Mouse (Mus musculus) T-helper 1 cell (primary cell): Measurements from ENCODE around the gene Ganab.

Source experiments
- in situ Hi-C: fragments of 300-600 bp; cut with MboI, MseI; formaldehyde crosslinking; loops from one replicate; pipeline ENCODE4 v1.15.1; 2025; ENCODE audit warnings: high pct_unique_total_duplicates

Gene Ganab

DNA sequence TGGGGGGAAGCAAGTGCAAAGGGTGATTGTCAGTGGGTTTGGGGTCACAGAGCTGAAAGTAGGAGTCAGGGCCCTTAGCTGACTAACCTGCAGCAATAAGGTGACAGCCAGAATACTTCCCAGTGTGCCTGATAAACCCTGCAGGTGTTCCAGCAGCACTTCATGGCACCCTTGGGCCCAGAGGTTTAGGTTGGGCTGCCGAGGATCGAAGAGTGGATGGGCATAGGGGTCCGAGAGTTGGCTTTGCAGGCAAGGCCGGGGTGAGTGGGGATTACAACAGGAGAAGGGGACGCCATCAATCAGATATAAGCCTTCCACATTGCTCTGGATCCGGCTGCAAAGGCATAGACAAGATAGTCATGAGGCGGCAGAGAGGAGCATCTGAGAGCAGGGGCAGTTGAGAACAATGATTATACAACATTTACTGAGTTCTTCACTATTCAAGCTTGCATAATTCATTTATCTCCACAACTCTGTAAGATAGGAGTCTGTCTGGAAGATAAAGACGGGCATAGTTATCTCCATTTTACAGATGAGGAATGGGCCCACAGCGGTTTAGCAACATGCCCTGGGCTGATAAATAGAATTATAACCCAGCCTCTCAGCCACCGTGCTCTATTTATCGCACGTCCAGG lies 30.1 kb downstream of the Ganab start:
- in situ Hi-C loops: no loop called here

DNA sequence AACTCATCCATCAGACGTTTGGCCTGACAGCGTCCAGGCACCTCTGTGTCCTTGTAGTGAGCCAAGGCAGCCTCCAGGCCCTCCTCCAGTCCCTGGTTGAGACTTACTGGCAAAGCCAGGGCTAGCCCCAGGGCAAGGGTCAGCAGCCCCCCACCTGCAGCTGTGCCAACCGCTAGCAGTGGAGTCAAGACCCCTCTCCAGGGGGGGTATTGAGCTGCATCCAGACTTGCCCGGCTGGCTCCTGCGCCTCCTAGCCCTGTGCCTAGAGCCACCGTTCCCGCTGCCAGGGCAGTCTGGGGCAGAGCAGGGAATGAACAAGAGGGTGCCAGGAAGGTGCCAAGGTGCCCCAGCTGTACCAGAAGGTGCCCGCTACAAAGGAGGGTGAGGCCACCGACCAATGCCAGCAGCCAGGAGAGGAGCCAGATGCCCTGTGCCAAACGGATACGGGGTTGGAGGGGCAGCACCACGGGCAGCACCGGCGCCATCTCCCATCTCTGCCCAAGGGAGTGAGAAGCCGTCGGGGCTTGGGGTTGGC lies 30.9 kb downstream of the Ganab start:
- in situ Hi-C loops: no loop called here

DNA sequence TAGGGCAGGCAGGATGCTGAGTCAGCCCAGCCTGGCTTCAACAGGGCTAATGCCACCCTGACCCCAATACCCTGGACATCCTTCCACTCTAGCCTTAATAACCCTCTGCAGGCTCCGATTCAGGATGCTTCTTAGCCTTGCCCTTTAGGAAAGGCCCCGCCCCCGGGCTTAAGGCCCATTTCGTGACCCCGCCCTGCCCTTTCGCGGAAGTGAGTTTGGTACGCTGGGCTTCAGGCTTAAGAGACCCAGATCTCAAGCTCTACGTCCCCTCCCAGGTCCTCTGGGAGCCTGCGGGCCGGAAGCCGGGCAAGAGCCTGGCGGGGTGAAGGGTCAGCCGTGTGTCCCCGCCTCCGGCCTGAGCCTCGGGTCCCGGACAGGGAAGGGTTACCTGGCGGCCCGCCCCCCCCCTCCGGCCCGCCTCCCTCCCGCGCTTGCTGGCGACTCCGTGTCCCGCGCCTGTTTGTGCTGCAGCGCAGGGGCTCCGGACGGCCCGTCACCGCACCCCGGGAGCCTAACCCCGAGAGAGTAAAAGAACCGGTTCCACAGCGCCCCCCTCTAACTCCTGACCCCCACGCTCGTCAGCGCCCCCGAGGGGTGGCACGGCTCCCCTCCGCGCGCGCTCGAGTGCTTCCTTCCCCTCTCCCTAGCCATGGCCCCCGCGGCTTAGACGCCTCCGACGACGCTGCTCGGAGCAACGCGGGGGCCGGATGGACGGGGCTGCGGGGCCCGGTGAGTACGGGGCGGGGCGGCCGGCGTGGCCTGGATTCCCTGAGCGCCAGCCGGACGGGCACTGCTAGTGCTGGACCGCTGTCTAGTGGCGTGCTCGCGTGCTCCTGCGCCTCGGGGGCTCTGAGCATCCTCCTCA lies 31.6 kb downstream of the Ganab start, which contains the start of the genes Rom1 and Eml3:
Rom1 (minus strand) TSS at position 133 of the 865 bp plus-strand sequence.
Eml3 (plus strand) TSS at position 329 of the 865 bp plus-strand sequence.
- in situ Hi-C loops: no loop called here

DNA sequence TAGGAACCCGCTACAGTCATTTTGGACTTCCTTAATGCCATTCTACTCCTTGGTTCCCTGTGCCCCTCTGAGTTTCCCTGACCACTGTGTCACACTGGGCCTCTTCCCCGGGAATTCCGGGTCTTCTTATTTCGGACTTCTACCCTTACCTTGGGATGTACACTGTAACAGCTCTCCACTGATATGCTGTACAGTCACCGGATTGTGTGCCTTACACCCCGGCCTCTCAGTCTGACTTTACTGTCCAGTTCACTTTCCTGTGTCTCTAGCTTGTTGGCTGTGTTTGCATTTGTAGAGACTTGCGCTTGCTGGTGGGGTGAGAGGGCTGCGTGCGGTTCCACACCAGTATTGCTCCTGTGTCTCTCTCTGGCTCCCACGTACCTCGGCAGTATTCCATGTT lies 32.2 kb downstream of the Ganab start:
- in situ Hi-C loops: no loop called here

DNA sequence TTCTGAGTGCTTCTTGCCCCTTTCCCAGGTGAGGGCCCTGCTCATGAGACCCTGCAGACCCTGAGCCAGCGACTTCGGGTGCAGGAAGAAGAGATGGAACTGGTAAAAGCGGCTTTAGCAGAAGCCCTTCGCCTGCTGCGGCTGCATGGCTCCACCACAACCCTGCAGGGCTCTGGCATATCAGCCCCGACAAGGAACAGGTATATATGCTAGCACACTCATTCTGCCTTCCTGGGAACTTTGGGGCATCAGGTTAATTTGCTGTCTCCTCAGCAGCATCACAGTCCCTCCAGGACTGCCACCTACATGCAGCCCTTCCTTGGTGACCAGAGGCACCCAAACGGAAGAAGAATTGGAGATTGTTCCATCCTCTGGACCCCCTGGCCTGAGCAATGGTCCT lies 32.9 kb downstream of the Ganab start:
- in situ Hi-C loops: no loop called here

DNA sequence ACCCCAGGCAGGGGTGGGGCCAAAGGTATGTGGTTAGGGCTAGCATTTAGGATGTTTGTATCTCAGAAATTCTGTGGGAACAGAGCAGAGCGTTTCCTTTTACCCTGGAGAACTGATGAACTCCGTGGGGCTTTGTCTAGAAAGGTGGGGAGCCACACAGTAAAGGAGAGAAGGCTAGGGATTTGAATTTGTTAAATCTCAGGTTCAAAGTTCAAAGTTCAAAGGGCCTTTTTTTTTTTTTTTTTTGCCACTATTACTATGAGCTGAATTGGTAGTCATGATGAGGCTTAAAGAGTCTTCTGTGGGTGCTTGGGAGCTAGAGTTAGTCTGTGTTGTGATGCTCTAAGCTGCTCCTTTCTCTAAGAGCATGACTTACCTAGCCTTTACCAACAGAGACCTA lies 38.9 kb downstream of the Ganab start:
- in situ Hi-C loops: no loop called here

DNA sequence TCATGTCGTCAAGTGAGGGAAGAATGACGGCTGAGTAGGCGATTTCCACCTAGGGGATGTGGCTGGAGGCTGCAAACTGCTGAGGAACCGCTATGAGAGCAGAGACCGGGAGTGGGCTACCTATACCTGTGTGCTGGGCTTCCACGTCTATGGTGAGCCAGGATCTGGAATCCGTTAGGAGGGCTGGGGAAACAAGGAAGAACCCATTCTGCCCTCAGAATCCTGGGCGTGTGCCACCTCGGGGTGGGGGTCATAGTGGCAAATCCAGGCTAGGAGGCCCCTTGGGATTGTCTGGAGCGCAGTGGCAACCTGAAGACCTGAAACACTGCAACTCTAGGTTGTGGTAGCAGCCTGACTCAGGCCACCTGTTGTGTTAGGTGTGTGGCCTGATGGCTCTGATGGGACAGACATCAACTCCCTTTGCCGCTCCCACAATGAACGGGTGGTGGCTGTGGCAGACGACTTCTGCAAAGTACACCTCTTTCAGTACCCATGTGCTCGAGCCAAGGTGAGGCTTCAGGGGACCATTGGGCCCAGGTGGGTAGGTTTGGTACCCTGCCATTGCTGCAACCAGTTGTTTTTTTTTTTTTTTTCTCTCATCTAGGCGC lies 42.8 kb downstream of the Ganab start:
- in situ Hi-C loops: no loop called here

DNA sequence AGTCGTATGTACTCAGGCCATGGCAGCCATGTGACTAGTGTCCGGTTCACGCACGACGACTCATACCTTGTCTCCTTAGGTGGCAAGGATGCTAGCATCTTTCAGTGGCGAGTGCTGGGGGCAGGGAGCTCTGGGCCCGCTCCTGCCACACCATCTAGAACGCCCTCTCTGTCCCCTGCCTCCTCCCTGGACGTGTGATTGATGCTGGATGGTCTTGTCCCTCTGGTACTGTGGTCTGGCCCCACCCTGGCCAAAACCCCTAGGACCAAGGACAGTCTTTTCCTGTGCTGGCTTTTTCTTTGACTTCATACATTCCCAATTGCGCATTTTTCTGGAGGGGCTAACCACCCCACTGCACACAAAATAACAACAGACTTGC lies 43.3 kb downstream of the Ganab start:
- in situ Hi-C loops: no loop called here

DNA sequence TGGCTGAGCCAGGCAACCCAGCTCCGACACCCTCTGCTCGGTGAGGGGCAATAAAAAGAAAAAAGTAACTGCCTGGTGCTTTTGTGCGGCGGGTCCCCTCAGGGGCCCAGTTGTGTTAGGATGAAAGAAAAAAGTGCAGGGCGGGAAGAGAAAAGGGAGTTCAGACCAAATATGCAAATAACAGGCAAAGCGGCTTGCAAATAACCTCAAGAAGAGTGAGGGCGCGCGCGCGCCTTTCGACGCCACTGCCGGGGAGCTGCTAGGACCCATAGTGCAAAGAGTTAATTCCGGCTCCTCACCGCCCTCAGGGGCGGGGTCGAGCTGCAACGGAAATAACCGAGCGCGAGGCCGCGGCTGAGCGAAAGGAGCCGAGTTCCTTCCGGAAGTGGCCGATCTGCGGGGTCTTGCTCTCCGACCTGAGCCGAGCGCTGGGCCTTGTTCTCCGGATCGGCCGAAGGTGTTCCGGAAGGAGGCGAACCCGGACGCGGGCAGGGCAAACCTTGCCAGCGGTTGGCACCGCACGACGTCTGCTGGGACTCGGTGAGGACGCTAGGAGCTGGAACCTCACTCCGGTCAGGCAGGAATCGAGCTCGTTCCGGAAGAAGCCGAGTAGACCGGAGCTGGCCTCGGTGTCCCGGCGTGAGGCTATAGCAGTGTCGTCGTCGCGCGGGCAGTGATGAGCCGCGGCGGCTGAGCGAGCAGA lies 43.8 kb downstream of the Ganab start, which contains the start of gene Mta2:
Mta2 (plus strand) TSS at position 361 of the 703 bp plus-strand sequence.
- in situ Hi-C loops: no loop called here

DNA sequence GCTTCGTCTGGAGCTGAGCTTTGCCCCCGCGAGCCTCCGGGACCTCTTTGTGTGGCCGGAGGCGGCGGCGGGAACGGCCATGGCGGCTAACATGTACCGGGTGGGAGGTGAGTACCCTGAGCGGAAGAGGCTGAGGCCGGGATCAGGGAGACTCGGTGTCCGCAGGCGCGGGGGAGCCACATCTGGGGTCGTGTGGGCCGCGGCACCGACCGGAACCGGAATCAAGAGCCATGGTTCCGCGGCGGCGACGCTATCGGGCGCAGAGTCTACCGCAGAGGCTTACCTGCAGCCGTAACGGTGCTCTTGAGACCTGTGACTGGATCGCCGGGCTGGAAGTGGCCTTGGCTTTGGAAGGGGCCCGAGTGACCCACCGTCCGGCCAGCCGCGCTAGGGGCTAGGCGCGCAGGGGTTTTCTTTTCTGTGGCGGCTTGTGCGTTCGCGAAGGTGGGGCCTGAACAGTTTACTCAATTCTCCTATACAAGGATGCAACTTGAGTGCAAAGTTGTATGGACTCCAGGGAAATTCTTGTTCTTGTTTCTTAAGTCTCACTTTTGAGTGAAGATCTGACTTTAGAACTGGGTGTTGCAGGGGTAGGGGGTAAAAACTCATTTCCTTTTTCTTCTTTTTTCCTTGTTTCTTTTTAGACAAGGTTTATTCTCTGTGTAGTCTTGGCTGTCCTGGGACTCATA lies 44.5 kb downstream of the Ganab start:
- in situ Hi-C loops: no loop called here

DNA sequence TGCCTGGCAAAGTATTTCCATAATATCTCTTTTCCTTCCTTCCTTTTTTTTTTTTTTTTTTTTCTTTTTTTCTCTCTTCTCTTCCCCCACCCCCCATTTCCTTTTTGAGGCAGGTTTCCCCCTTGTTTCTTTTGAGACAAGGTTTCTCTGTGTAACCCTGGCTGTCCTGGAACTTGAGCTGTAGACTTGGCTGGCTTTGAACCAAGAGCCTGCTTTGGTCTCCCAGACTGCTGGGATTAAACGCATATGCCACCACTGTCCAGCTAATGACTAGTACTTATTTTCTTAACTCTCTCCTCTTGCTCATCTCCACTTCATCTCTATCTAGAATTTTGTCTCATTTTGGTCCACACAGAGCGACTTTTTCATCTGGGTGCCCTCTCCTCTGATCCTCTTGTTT lies 45.2 kb downstream of the Ganab start:
- in situ Hi-C loops: no loop called here

DNA sequence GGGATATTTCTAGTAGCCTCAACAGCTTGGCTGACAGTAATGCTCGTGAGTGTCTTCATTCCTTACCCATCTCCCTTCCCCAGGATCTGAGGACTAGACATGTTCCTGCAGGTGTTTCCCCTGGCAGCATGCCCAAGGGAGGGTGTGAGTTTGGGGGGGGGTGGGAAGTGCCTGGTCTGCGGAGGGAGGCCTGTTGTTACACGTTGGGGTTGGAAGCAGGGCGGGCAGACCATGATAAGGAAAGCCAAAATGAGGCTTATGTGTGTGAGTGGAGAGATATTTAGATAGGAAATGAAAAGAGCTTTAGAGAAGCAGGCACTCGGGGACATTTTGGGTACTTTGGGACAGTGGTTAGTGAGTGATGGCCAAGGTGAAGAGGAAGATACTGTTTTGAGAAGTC lies 46.2 kb downstream of the Ganab start:
- in situ Hi-C loops: no loop called here

DNA sequence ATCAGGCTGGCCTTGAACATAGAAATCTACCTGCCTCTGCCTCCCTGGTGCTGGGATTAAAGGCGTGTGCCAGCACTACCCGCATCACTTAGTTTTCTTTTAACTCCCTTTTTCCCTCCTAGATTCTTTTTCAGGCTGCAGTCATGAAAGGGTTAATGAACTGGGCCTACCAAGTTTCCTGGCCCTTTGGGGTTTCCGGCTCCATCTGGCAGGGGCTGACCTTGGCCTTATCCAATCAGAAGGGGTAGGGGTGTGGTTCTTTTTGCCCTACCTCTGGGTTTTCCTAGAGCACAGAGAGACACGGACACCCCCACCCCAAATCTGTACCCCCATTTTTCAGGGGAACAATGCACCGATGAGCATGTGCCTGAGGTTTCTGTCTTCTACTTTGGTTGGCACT lies 46.9 kb downstream of the Ganab start:
- in situ Hi-C loops: loop anchor here (5.0 kb wide), 1 partner anchor 52 kb away; the partner anchor contains the start of gene Ints5

DNA sequence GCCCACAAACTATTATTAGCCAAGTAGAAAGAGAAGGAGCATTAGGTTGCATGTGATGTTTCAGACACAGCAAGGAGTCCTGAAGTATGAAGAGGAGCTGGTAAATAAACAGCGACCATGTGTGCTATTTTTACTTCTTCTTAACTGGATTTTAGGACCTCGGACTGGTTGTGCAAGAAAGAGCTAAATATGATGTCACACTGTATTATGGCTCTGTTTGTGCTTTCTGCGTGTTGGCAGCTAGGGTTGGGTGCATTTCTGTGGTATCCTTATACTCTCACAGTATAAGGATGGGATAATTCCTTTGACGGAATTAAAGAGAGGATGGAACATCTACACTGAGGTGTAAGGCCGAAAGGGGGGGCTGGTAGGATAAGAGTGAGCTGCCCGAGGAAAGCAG lies 47.4 kb downstream of the Ganab start:
- in situ Hi-C loops: loop anchor here (5.0 kb wide), 1 partner anchor 53 kb away; the partner anchor contains the start of gene Ints5

DNA sequence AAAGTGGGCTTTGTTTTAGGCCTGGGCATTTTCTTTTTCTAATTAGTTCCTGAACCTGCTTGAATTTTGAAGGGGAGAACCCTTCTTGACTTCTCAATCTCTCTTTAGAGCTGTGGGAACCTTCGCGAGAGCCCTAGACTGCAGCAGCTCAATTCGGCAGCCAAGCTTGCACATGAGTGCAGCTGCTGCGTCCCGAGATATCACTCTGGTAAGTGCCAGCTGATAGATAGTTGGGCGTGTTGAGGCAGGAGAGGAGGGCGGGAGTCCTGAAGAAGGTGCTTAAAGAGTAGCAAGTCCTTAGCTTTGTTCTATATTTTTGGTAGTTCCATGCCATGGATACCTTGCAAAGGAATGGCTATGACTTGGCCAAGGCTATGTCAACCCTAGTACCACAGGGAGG lies 49.1 kb downstream of the Ganab start:
- in situ Hi-C loops: loop anchor here (5.0 kb wide), 1 partner anchor 55 kb away; the partner anchor contains the start of gene Ints5

DNA sequence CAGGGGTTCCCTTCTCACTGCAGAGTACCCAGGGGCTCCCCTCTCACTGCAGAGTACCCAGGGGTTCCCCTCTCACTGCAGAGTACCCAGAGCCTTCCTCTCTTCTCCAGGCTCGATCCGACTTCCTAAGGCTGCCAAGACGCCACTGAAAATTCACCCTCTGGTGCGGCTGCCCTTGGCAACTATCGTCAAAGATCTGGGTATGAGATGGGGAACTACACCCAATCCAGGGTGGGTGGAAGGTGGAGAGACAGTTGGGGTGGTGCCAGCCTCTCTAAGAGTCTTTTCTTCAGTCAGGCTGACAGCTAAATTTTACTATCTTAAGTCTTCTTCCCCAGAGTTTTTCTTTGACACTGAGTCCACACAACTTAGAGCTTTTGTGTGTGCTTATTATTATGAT lies 52.3 kb downstream of the Ganab start:
- in situ Hi-C loops: no loop called here

DNA sequence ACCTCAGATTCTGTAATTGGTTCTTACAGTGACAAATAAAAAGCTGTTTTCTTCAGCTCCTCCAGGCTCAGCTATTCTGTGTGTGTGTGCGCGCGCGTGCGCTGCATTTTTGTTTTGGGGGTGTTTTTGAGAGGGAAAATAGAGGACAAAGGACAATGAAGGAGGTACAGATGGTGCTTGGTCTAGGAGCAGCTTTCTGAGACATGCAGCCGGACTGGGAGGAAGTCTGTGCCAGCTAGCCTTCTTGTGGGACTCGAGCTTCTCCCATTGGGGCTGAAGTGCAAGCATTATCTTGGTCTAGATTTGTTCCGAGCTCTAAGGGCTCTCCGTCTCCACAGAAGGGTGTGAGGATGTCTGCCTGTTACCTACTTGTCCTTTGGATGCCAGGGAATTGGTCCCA lies 54.4 kb downstream of the Ganab start:
- in situ Hi-C loops: no loop called here

DNA sequence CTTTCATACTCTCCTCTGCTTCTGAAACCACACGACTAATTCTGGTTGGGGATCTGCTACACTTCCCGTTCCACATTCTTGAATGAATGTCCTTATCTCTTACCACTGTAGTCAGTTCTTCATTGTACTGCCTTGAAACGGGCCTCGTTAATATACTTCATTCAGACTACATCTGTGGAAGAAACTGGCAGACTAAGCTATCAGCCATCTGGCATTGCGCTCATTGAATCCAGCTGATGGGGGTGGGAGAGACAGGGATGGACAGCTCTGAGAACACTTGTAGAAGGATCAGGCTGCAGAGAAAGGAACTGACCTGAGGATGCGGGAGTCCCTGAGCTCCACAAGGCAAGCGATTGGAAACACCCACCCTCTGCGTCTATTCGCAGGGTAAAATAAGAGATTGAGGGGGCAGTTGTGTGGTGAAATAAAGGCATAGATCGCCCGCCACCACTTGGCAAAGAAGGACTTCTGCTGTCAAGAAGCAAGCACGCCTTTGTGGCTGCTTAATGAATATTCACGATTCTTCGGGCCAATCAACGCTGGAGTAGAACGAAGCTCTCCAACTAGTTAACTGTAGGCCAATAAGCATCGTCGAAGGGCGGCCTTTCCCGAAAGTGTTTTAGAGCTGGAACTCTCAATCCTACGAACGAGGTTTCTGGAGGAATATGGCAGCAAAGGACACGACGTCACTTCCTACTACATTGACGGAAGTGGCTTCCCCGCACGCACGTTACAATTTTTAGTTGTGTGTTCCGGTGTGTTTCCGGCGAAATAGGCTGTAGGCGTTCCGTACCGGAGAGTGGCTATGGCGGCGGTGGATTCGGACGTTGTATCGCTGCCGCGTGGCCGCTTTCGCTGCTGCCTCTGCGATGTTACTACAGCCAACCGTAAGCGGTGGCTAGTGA lies 55.5 kb downstream of the Ganab start, which contains the start of gene Tut1:
Tut1 (plus strand) TSS at position 713 of the 905 bp plus-strand sequence.
- in situ Hi-C loops: no loop called here

DNA sequence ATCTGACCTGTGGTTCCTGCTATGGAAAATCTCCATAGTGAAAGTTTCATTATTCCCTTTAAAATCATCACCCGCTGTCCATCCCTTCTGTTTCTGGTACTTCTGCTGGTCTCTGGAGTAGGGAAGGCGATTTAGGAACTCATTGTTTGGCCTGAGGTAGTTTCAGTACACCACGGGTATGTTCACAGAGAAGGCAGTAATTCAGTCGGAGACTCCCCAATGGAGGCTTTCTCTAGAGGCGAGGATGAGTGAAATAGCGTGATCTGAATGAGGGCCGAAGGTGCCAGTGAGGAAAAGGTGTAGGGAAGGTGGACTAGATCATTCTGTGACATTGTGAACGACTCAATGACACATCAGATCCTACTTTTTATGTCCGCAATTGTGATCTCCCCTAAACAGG lies 56.3 kb downstream of the Ganab start:
- in situ Hi-C loops: no loop called here

DNA sequence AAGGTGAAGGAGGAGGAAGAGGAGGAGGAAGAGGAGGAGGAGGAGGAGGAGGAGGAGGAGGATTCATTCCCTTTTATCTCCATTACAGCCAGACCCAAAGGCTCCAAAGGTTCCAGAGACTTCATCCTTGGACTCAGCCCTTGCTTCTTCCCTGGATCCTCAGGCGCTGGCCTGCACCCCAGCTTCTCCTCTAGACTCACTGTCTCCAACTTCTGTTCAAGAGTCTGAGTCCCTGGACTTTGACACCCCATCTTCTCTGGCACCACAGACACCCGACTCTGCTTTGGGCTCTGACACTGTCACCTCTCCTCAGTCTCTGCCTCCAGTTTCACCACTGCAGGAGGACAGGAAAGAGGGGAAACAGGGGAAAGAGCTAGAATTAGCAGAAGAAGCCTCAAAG lies 64.4 kb downstream of the Ganab start:
- in situ Hi-C loops: loop anchor here (5.0 kb wide), 1 partner anchor 125 kb away; the partner anchor contains the start of genes Bscl2 and Gng3
